Mouse (Mus musculus): Measurements from ENCODE around the gene Gm3045. TPM values are rescaled to one million over a fixed set of nuclear protein-coding genes. Genes with fewer than 3 reads are reported as not detected.

Gm3045 gene
- total RNA-seq, 2 experiments from 2014 or later = not detected

GRCm38 (mm10) chr13:56438211-56439075, 12.0 kb downstream of the Gm3045 start, which contains the start of gene Slc25a48:
Slc25a48 (plus strand) TSS chr13:56438355.
- DNase-seq = peak; percentile 85

DNA sequence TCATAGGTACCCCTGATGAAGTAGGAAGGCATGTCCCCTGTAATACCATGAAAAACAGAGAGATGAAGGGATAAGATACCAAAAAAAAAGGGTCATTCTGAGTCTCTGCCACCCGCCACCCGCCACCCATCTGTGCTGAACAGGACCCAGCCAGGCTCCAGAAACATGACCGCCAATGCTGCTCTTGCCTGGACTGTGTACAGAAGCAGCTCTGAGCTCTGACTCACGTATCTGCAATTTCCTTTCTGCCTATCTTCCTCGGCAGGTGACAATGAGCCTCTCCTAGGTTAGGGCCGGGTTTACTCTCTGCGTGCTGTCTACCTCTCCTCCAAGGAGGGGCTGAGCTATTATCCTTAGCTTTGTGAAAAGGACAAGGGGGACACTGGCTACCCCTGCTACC, 17.0 kb downstream of the Gm3045 start:
- no peak for DNase-seq

GRCm38 (mm10) chr13:56444112-56444511, 17.7 kb downstream of the Gm3045 start:
- no peak for DNase-seq

DNA sequence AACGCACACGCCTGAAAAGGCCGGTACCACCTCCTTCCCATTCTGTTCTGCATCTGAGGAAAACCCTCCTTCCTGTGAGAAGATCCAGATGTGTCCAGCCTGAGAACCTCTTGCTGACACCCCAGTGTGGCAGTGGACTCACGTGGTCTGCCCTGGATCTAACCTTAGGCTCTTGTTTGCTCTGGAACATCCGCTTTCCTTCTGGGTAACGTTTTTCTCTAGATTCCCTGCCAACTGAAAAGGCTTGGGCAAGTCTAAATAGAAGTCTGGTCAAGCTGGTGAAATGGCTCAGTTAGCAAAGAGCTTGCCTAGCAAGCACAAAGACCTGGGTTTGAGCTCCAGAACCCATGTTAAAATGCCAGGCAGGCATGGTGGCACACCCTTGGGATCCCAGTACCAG, 18.6 kb downstream of the Gm3045 start:
- no peak for DNase-seq

DNA sequence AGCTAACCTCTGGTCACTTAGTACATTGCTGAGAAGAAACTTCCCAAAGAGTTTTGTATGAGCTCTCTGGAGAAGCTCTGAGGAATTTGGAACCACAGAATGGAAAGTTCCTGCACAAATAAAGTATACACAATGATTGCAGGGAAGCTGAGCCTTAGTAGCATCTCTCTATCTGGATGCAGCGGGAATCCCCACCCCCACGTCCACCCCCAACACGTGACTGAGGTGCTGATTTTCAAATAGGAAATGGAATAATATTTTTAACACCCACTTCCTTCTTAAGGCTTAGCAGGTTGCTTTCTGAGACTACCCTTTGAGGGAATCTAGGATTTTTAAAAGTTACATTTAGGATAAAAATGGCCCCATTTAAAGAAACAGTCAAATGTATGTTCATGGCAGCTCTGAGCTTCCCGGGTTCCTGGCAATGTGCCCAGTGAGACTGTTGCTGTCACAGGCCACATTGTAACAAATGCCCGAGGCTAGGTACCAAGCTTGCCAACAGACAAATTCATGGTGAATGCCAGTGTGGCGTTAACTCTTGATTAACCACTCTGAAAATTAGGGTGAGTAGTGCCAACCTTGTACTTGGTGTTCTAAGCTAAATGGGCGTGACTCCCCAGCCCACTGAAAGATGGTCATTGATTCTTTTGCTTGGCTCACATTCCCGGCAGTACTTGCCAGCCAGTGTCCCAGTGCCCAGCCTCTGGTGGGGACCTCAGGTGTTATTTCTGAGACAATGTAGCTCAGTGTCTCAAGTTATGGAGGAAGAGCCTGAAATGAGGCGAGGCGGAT, 23.0 kb downstream of the Gm3045 start:
- peak; percentile 52 for DNase-seq

GRCm38 (mm10) chr13:56450035-56450434, 23.6 kb downstream of the Gm3045 start:
- no peak for DNase-seq

GRCm38 (mm10) chr13:56458001-56458400, 31.6 kb downstream of the Gm3045 start:
- DNase-seq = no peak

DNA sequence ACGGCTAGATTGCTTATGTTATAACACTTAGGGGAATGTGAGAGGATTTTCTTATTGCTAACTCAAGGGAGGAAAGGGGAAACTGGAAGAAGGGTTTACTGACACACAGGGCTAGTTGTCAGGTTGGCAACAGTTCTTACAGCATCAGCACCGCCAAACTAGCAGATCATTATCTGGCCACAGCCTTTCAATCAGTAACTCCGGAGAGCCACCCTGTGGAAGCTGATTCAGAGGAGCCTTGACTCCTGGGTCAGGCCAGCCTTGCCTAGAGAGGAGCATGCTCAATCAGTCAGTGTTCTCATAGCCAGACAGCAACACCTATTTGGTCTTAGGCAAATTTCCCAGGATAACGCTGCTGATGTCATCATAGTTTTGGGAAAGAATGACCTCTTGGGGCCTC, 35.1 kb downstream of the Gm3045 start:
- no peak for DNase-seq

GRCm38 (mm10) chr13:56462791-56463190, 36.4 kb downstream of the Gm3045 start:
- no peak for DNase-seq

- DNase-seq = no peak
Measured at GRCm38 (mm10) chr13:56463261-56463660, 36.9 kb downstream of the Gm3045 start.

DNA sequence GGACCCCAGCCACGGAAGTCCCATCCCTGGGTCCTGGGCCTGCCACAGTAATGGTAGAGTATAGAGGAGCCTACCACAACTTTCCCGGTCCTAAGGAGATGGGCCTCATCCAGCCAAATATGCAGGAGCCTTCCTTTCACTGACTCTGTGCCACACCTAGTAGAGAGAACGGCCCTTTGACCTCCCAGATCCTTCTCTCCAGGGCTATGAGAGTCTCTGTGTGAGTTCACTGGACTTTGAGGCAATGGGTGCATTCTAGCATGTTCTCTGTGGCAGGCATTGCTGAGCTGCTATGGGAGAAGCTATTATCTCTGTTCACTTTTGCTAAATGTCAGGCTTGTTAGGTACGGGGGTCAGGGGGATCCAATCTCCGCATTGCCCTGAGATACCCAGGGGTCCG, 37.4 kb downstream of the Gm3045 start:
- DNase-seq = no peak

GRCm38 (mm10) chr13:56467786-56468185, 41.4 kb downstream of the Gm3045 start:
- no peak for DNase-seq

DNA sequence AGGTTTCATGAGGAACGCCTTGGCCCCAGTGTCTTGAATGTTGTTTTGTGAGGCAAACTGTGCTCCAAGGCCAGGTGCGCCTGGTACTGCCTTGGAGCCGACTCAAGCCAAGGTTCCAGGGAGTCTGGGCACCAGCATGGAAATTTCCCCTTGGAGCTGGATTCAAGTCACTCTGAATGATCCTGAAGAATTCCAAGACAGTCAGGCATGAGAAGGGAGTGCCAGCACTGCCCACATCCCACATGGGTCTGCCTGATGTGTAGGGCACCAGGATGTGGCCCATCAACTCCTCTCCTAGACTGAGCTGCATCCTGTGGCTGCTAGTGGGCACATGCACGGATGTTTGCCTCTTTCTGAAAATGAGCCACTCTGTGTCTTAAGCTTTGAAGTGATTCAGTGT, 42.1 kb downstream of the Gm3045 start:
- DNase-seq = no peak

DNA sequence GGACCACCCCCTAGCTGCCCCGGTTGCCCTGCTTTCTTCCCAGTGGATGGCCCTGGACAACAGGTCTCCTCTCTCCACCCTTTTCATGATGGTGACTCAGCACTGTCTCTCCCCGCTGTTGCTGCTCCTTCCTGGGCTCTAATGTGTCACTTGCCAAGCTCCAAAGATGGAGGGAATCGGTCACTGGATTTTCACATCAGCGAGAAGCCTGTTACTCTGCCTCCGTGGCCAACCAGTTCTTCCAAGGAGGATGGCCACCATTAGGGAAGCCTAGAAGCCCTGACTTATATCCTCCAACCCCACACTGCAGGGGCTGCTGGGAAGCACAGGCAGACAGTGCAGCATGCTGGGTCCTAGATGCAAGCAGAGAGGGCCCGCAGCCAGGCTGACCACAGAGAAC, 44.8 kb downstream of the Gm3045 start:
- DNase-seq = peak; percentile 7

- peak; percentile 49 for DNase-seq
Measured at GRCm38 (mm10) chr13:56471951-56472350, 45.6 kb downstream of the Gm3045 start.

DNA sequence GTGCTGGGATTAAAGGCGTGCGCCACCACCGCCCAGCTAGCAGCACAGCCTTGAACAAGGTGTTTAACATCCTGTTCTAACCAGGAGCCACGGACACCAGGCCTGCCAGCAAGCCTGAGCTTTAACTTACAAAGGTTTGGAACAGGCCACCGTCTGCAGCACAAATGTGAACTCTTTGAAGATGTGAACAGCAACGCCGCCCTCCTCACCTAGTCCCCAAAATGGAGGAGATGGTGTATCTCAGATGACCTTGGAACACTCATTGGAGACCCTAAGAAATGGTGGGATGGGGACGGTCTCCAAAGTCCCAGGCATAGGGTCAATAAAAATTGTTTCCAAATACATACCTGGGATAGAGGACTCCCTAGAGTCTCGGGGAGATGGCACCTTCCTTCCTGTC, 46.3 kb downstream of the Gm3045 start:
- DNase-seq = no peak

DNA sequence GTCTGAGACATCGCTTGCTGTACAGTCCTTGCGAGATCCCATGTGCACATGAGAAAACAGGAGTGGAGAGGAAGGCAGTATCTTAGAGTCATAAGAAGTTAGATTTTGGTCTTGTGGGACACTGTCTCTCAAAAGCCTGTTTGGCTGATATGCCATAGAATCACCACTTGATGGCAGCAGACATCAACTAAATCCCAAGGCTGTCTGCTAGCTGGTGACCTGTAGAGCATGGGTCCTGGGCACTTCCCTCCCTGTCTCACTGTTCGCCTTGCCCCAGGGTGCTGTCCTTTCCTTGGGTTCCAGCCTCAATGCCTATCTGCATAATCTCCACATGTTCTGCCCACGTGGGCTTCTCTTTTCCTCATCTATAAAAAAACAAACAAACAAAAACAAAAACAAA, 49.0 kb downstream of the Gm3045 start:
- DNase-seq = peak; percentile 54

DNA sequence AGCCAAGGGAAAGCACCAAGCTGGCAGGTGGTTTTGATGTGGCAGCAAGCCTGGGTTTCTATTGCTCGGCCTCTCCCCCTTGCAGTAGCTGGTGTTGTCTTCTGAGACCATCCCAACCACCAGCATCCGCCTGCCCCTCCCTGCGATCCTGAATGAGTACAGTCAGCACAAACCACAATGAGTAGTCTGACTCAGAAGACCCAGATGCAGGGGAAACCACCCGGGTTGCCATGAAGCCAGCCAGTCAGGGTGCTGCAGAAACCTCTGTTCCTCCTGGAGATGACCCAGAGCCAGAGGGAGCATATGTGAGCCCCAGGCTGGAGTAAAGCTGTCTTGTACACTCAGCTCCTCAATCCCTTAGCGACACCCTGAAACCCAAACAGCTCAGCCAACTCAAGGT, 50.4 kb downstream of the Gm3045 start:
- DNase-seq = peak; percentile 3

DNA sequence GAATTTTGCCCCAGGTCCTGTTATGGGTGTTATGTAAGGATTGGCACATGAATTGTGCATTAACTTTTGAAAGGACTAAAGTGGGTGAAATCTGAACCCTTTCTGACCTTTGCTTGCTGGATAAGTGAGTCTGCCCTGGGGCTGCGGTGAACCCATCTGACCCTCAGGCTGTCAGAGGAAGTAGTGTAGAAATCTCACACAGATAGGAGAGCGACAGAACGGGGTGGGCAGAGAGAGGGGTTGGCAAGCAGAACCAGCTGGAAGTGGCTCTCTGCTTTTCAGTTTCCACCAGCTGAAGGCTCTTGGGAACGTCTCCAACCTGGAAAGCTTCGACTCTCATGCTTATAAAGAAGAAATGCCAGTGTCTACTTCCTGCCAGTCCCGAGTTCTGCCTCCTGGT, 50.9 kb downstream of the Gm3045 start:
- peak; percentile 15 for DNase-seq

GRCm38 (mm10) chr13:56478027-56478426, 51.6 kb downstream of the Gm3045 start:
- peak; percentile 7 for DNase-seq

DNA sequence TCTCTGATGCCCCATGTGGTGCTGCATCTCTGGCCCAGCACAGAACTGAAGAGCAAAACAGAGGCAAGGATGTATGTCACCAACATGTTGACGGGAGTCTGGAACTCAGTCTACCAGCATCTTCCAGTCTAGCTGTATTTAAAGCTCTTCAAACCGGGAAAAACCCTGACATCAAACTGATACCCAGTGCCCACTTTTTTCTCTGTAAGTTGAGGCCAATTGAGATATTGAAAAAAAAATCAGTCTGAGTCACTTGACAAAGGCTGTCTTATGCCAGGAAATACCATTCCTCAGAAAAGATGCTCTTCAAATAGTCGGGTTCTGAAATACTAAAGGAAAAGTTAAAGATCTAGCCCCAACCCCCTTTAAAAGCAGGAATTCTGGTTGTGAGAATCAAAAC, 55.8 kb downstream of the Gm3045 start, which contains the start of gene Il9:
Gene Il9 (minus strand): TSS at position 101 of the 400 bp plus-strand sequence.
- no peak for DNase-seq
